Mouse (Mus musculus) urinary bladder, postnatal 4 days (tissue): ENCODE data around the gene Gm20388.

Source experiments
- DNase-seq, 2 experiments: peaks; one replicate each; pipeline ENCODE4 v3.0.0; 2021 to 2022; ENCODE audit warnings: low spot score in 2 of 2

Gene Gm20388

GRCm38 (mm10) chr8:120119931-120120330 is 209.3 kb downstream of the Gm20388 start:
- no peak for DNase-seq

GRCm38 (mm10) chr8:120120951-120121350 is 210.3 kb downstream of the Gm20388 start:
- no peak for DNase-seq

GRCm38 (mm10) chr8:120124261-120124660 is 213.6 kb downstream of the Gm20388 start:
- no peak for DNase-seq

- DNase-seq = no peak
Measured at GRCm38 (mm10) chr8:120124836-120125389, 214.3 kb downstream of the Gm20388 start.

- no peak for DNase-seq
Measured at GRCm38 (mm10) chr8:120126357-120127161, 215.9 kb downstream of the Gm20388 start.

GRCm38 (mm10) chr8:120129547-120129946 is 218.9 kb downstream of the Gm20388 start:
- DNase-seq = no peak

- DNase-seq = no peak
Measured at GRCm38 (mm10) chr8:120131158-120131557, 220.5 kb downstream of the Gm20388 start.

GRCm38 (mm10) chr8:120133169-120133568 is 222.5 kb downstream of the Gm20388 start:
- DNase-seq = no peak

- DNase-seq = no peak
Measured at GRCm38 (mm10) chr8:120135687-120136086, 225.0 kb downstream of the Gm20388 start.

GRCm38 (mm10) chr8:120136618-120137017 is 226.0 kb downstream of the Gm20388 start:
- DNase-seq = no peak

GRCm38 (mm10) chr8:120138958-120139357 is 228.3 kb downstream of the Gm20388 start:
- no peak for DNase-seq

GRCm38 (mm10) chr8:120140769-120141168 is 230.1 kb downstream of the Gm20388 start:
- no peak for DNase-seq

GRCm38 (mm10) chr8:120143911-120144651 is 233.4 kb downstream of the Gm20388 start:
- no peak for DNase-seq

- DNase-seq = no peak
Measured at GRCm38 (mm10) chr8:120144652-120145301, 234.1 kb downstream of the Gm20388 start.

GRCm38 (mm10) chr8:120146051-120146450 is 235.4 kb downstream of the Gm20388 start:
- DNase-seq = no peak

- no peak for DNase-seq
Measured at GRCm38 (mm10) chr8:120150028-120150427, 239.4 kb downstream of the Gm20388 start.

- DNase-seq = no peak
Measured at GRCm38 (mm10) chr8:120151151-120151550, 240.5 kb downstream of the Gm20388 start.

GRCm38 (mm10) chr8:120152636-120153035 is 242.0 kb downstream of the Gm20388 start:
- no peak for DNase-seq

GRCm38 (mm10) chr8:120160366-120160765 is 249.7 kb downstream of the Gm20388 start:
- no peak for DNase-seq

- DNase-seq = no peak
Measured at GRCm38 (mm10) chr8:120161658-120162403, 251.2 kb downstream of the Gm20388 start.

- no peak for DNase-seq
Measured at GRCm38 (mm10) chr8:120162404-120162752, 251.7 kb downstream of the Gm20388 start.
